Mouse (Mus musculus) macrophage (primary cell): ENCODE data around the gene Ica1. TPM values are rescaled to one million over a fixed set of nuclear protein-coding genes. Genes with fewer than 3 reads are reported as not detected.

Source experiments
- H3K27ac ChIP-seq: fragments of 350-480 bp; formaldehyde crosslinking; 2 replicates; pipeline ENCODE4 v1.9.0; 2021
- H3K36me3 ChIP-seq: fragments of 350-480 bp; formaldehyde crosslinking; 2 replicates; pipeline ENCODE4 v1.9.0; 2021; ENCODE audit errors: inconsistent target
- H3K4me3 ChIP-seq: fragments of 350-480 bp; formaldehyde crosslinking; 2 replicates; pipeline ENCODE4 v1.9.0; 2021; ENCODE audit errors: inconsistent target
- H3K79me2 ChIP-seq: fragments of 350-480 bp; formaldehyde crosslinking; 2 replicates; pipeline ENCODE4 v1.9.0; 2021; ENCODE audit errors: inconsistent target
- WGBS: methylation state at CpG from one replicate; pipeline ENCODE4 v1.1.7; 2026; ENCODE audit warnings: inconsistent platforms; ENCODE audit not compliant: missing documents; 5-methylcytosine and 5-hydroxymethylcytosine counted together
- polyA plus RNA-seq: library from polyadenylated mRNA; stranded (reverse); fragments of 250-400 nt; gene quantifications from 3 replicates; pipeline ENCODE4 v1.2.4, GENCODE M21; 2018; ENCODE audit warnings: inconsistent platforms

Gene Ica1
- polyA plus RNA-seq, 1 experiment from 2014 or later, result 3.0 TPM

DNA sequence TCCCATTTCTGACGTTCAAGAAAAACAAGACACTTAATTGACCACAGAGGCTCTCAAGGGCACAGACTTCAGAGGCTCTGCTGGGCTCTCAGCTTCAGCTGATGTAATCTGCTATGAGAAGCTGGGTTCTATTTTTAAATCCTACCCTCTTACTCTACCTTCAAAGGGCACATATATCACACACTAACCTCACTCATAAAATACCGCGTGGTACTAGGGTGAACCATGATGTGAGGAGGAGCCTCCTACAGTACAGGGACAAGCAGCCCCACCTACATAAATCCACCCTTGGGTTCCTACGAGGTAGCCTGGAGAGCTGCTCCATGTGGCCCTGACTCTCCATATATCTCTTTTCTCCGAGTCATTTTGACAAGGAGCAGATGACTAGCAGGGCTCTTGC lies 45.8 kb downstream of the Ica1 start:
- Histone ChIP-seq H3K27ac (no peak overlapping the region), H3K36me3 (no peaks in the 10 kb centered on the region), H3K79me2 (no peaks in the 10 kb centered on the region), H3K4me3 (no peak overlapping the region)
- WGBS, result 88% methylated on average over 5 of the region's 5 CpGs

DNA sequence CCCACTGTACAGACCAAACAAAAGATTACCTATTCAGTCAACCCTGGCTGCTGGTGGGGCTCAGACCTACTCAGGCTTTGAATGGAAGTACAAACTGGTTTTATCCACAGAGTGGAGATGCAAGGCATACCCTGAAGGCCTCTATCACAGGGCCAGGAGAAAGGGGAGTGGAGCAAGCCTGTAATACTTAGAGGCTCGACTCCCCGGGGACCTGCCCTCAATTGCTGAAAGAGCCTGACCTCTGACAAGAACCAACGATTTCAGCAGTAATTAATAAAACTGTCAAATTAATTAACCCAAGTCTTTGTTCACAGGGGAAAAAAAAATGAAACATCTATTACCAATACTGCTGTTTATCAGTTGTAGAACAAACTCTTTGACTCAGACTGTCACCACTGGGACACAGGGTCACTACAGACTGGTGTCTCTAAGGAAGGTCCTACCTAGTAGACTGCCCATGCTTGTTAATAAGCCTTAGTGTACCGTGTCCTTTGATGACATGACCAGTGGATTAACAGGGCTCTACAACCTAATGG lies 46.6 kb downstream of the Ica1 start:
- 86% methylated on average over 4 of the region's 4 CpGs for WGBS
- Histone ChIP-seq H3K4me3 (no peak overlapping the region), H3K27ac (no peak overlapping the region), H3K36me3 (no peaks in the 10 kb centered on the region), H3K79me2 (no peaks in the 10 kb centered on the region)

DNA sequence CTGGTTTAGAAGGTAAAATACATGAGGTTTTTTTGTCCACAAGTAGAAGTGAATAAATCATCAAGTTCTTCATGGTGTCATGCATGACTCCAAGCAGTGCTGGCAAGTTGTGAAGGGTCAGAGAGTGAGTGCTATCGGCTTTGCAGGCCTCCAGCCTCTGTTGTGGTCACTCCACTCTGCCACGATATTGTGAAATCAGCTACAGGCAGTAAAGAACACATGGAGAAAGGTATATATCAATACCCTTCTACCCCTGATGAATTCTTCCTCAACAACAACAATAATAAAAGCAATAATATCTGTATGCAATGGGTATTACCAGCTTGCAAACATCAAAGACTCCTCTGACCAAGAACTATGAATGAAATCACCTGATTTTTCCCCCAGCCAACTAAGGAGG lies 47.9 kb downstream of the Ica1 start:
- Histone ChIP-seq H3K4me3 (no peak overlapping the region), H3K27ac (no peak overlapping the region), H3K36me3 (no peaks in the 10 kb centered on the region), H3K79me2 (no peaks in the 10 kb centered on the region)
- 49% methylated on average over 2 of the region's 2 CpGs for WGBS

DNA sequence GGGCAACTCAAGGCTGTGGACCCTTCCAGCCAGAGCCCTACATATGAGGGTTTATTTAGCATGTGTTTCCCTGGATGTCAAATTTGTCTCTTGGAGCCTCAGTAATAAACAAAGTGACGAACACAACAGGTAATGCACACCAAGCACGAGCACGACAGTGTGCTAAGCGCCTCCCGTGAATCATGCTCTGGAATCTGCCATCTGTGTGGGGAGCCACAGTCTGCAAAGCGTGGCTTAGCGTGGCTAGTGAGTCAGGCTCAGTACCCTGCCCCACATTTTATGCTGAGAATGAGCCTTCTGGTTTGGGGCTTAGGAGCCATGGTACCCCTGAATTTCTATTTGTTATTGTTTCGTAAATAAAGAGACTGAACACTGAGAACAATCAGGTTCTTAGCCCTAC lies 50.5 kb downstream of the Ica1 start:
- Histone ChIP-seq H3K79me2 (no peaks in the 10 kb centered on the region), H3K27ac (no peak overlapping the region), H3K4me3 (no peak overlapping the region), H3K36me3 (no peaks in the 10 kb centered on the region)
- WGBS, result 95% methylated on average over 8 of the region's 8 CpGs

DNA sequence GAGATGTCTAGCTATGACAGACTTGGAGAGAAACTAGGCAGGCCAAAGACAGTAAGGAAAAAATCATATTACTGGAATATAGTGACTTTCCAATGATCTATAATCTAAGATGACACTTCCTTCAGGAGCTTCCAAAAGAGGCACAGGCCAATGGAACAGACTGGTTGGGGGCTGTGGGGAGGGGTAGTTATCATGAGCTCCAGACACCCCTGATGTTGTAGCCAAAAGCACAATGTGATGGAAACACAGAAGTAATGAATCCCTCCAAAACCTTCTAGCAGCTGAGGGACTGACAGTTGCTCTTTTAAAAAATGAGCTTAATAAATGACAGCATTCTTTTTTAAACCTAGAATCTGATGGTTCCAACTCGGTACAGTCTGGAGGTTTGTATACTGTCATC lies 52.7 kb downstream of the Ica1 start:
- Histone ChIP-seq H3K4me3 (no peak overlapping the region), H3K27ac (no peak overlapping the region), H3K36me3 (no peaks in the 10 kb centered on the region), H3K79me2 (no peaks in the 10 kb centered on the region)
- 90% methylated on average over 1 of the region's 1 CpGs for WGBS

DNA sequence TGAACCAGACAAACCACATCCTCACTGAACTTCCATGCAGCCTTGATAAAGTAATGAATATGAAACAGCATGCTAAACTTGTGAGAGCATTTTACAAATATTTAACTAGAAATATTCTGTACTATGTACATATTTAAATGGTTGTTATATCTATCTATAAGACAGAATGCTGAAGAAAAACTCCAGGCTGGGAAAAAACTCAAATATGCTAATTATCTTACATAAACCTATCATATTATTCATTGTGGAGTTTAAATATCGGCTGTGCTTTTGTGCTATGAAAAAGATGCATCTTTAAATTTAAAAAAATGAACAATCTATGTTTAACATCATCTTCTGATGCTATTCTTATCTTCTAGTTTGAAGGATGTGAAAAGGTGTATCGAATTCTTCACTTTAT lies 58.6 kb downstream of the Ica1 start:
- H3K4me3 ChIP-seq, result no peak overlapping the region
- no peak overlapping the region for H3K27ac ChIP-seq
- no peaks in the 10 kb centered on the region for H3K36me3 ChIP-seq
- H3K79me2 ChIP-seq, result no peaks in the 10 kb centered on the region
- 96% methylated on average over 2 of the region's 2 CpGs for WGBS

DNA sequence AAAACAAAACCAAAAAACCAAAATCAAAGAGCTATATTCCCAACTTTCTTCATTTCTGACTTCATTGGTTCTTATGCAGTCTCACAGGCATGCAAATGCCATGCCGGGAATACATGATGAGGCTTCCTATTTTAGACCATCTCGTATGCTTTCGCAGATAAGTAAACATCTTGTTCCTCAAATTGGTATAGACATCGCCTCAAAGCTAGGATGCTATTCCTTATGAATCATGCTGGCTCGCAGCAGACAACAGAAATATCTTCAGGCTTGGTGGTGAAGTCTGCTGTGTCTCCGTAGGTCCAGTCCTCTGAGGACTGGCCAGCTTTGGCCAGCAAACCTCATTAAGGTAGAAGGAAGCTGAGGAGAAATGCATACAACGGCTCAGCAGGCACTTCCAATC lies 60.3 kb downstream of the Ica1 start:
- H3K4me3 ChIP-seq, result no peak overlapping the region
- no peak overlapping the region for H3K27ac ChIP-seq
- no peaks in the 10 kb centered on the region for H3K79me2 ChIP-seq
- no peaks in the 10 kb centered on the region for H3K36me3 ChIP-seq
- 96% methylated on average over 7 of the region's 7 CpGs for WGBS

DNA sequence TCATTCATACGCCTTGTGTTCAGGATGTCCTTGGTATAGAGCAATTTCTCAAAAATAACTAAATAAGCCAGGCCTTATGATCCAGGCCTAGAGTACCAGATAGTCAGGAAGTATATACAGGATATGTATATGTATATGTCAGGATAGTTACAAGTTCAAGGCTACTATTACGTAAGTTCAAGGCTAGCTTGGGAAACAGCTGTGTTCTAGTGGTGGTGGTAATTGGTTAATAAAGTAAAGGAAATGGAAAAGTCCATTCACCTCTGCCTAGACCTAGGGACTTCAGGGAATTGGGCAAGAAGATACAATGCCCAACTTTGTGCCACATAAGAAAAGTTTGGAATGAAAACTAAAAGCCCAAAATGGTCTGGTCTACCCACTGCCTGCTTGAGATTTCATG lies 61.7 kb downstream of the Ica1 start:
- H3K79me2 ChIP-seq, result no peaks in the 10 kb centered on the region
- H3K36me3 ChIP-seq, result no peaks in the 10 kb centered on the region
- no peak overlapping the region for H3K4me3 ChIP-seq
- no peak overlapping the region for H3K27ac ChIP-seq
- 97% methylated on average over 2 of the region's 2 CpGs for WGBS

DNA sequence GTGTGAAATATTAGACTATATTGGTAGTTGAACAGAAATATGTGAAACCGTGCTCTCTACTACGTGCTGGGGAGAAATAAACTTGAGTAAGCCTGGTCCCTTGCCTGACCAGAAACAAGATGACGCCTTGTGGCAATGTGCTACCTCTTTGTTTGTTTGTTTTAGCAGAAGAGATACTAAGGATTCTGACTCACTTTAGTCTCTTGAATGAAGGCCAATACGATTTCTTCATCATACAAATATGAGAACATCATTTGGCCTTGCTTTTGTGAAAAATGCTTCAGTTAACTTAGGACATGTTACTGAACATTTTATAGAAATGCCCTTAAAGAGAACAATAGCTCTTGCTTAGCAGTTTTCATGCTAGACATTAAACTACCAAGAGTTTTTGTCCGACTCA lies 67.0 kb downstream of the Ica1 start:
- H3K36me3 ChIP-seq, result no peaks in the 10 kb centered on the region
- 95% methylated on average over 5 of the region's 5 CpGs for WGBS

DNA sequence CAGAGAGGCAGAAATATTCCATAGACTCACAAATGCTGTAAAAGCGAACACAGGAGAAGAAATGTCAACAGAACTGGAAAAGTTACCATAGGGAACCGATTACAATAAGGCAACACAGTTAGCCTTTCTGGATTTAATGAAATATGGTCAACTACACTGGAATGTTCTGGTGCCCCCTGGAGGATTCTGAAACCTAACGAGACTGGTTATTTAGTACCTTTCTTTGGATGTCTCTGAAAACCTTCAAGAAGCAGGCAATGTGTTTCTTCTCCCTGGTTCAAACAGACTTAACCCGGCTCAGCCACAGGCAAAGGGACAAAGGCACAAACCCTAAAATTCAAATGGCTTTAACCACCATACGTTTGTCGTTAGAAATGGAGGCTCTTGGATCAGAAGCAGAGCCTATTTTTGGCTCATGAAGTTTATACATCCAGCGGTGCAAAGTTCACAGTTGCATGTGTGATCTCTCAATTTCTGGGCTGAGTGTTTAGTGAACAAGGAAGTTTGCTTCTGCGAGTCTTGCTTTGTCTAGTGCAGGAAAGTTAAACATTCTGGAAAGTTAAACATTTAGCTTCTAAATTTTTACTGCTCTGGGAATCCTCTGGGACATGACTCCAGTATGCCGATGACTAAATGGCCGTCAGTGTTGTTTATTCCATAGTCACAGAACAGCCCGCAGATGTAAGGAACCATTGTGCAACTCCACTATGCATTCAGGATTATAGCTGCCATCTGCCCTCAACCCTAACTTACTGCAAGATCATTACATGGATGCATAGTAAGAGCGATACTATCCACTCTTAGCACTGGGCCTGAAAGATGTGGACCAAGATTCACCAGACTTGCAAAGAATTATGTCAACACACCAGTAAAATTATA lies 83.4 kb downstream of the Ica1 start:
- Histone ChIP-seq H3K4me3 (no peak overlapping the region), H3K27ac (no peak overlapping the region), H3K36me3 (no peaks in the 10 kb centered on the region), H3K79me2 (no peaks in the 10 kb centered on the region)
- WGBS, result 92% methylated on average over 12 of the region's 12 CpGs

More for the DNA sequence above, 67.0 kb downstream of the Ica1 start:
- Histone ChIP-seq H3K79me2 (no peaks in the 10 kb centered on the region), H3K4me3 (no peak overlapping the region), H3K27ac (no peak overlapping the region)

DNA sequence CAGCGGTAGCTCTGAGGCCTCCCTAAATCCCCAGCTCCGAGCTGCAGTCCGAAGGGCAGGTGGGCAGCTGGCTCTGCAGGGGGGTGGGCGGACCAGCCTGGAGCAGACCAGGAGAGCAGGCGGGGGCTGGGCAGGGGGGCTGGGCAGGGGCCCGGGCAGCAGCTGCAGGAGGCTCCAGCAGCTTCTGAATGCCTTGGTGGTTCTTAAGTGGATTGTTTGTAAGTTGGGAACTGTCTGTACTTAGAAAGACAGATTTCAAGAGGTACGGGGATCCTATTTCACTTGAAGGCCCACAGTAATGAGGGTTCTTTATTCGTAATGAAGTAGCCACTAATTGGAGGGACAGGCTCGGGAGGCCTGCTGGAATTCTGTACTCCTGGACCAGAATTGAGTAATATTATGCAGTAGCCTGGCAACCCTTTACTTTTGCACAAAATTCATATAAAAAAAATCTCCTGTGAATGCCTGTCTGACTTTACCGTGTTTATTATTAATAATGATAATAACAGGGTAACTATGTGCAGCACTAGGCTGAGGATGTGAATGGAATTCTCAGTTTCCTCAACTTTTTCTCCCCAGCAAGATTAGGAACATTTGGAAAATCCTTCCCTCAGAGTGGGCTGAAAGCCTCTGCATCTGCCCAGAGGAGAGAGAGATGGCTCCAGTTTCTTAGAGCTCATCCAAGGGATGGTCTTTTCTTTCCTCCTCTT lies 84.2 kb downstream of the Ica1 start:
- Histone ChIP-seq H3K4me3 (no peak overlapping the region), H3K27ac (no peak overlapping the region), H3K36me3 (no peaks in the 10 kb centered on the region), H3K79me2 (no peaks in the 10 kb centered on the region)
- WGBS, result 93% methylated on average over 6 of the region's 10 CpGs

DNA sequence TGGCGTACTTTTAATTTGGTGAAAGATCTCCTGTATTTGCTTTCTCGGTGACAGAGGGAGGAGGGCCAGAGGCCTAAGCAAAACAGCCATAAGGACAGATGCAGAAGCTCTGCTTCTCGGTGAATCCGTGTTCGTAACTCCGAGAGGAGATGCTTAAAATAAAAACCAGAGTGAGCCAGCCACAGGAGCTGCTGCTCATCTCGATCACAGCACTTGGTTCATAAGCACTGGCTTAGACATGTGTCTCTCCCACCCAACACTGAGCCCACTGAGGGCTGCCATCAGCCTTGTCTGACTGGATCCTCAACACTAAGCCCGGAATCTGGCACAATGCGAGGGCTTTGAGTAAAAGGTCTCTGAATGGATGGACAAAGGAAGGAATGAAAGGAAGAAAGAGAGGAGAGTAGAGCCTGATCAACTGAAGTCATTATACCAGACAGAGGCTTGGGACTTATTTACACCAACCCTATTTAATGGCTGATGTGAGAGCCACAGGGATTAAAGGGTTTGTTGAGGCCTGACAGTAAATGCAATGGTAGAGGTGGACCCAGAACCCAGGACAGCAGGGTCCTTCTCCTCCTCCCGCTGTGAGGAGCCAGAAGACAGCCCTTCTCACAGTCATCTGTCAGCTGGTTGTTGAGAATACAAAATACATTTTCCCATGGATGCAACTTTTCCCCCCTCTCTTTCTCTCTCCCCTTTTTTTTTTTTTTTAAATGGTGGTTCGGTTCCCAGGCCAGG lies 85.0 kb downstream of the Ica1 start:
- 98% methylated on average over 10 of the region's 11 CpGs for WGBS
- H3K79me2 ChIP-seq, result no peaks in the 10 kb centered on the region
- no peaks in the 10 kb centered on the region for H3K36me3 ChIP-seq
- no peak overlapping the region for H3K27ac ChIP-seq
- H3K4me3 ChIP-seq, result no peak overlapping the region

DNA sequence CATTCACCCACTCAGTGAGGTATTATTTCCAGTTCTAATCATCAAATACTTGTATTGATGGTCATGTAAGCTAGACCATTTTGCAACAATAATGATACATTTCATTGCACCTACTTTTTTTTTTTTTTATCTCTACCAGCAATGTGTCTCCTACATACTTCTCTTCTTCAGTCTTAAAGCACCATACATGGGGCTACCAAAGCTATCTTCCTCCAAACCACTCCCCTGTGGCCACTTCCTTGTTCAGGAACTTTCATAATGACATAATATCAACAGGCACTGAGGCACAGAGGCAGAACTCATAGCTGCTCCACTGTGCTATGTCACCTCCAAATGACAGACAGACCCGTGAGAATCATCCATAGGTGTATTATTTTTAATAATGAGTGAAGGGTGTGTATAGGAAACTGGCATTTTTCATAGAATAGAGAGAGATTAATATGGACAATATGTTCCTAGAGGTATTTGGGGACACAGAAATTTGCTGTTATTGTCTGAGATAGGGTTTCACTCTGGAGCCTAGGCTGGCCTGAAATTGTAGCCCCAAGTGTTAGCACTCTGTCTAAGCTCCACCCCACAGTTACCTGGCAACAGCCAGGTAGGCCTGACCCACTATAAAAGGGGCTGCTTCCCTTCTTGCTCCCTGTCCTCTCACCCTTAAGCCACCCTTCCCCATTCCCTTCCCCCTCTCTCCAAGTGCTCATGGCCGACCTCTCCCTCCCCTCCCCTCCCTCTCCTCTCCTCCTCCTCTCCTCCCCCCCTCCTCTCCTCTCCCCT lies 86.9 kb downstream of the Ica1 start:
- Histone ChIP-seq H3K36me3 (no peaks in the 10 kb centered on the region), H3K27ac (peak overlapping the region; percentile 55), H3K79me2 (no peaks in the 10 kb centered on the region), H3K4me3 (no peak overlapping the region)
- WGBS, result 22% methylated on average over 1 of the region's 2 CpGs

DNA sequence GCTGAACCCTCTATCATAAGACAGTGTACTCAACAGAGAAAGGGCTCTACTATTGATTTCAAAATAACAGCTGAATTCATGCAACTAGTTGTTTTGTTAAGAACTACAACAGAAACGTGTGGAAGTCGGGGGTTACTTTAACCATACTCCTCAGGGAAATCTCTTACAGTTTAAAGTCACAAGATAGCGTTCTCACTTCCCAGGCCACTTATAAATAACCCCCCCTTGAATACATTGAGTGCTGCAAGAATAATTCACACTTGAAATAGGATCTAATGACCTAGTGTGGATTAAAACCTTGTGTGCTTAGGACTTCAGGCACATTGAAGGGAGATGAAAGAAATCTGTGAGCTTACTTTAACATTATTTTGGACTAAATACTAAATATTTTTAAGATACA lies 87.8 kb downstream of the Ica1 start:
- H3K79me2 ChIP-seq, result no peaks in the 10 kb centered on the region
- WGBS, result 59% methylated on average over 3 of the region's 3 CpGs
- H3K4me3 ChIP-seq, result no peak overlapping the region
- peak overlapping the region; percentile 33 for H3K27ac ChIP-seq
- H3K36me3 ChIP-seq, result no peaks in the 10 kb centered on the region
